Mouse (Mus musculus) thymus, adult 2 months (tissue): ENCODE results near the gene AI837181.

Experiments used
- CTCF ChIP-seq: fragments of 200-500 bp; IDR thresholded peaks from 2 replicates; pipeline ENCODE4 v1.5.1; 2012; ENCODE audit warnings: mild to moderate bottlenecking, control low read depth, low read length, moderate library complexity, borderline replicate concordance; ENCODE audit not compliant: control insufficient read depth, poor library complexity, insufficient read depth; ENCODE audit errors: extremely low read depth
- POLR2A ChIP-seq: fragments of 200-500 bp; IDR thresholded peaks from 2 replicates; pipeline ENCODE4 v1.6.1; 2012; ENCODE audit warnings: mild to moderate bottlenecking, low read length, control low read depth, moderate library complexity; ENCODE audit not compliant: control insufficient read depth, poor library complexity, insufficient read depth; ENCODE audit errors: extremely low read depth

GRCm38 (mm10) chr19:5451766-5452165, 26.8 kb downstream of the AI837181 start:
- no peak for TF ChIP-seq CTCF
- no peak for TF ChIP-seq POLR2A
